Mouse (Mus musculus): ENCODE data around the gene Atp6v0b.

DNA sequence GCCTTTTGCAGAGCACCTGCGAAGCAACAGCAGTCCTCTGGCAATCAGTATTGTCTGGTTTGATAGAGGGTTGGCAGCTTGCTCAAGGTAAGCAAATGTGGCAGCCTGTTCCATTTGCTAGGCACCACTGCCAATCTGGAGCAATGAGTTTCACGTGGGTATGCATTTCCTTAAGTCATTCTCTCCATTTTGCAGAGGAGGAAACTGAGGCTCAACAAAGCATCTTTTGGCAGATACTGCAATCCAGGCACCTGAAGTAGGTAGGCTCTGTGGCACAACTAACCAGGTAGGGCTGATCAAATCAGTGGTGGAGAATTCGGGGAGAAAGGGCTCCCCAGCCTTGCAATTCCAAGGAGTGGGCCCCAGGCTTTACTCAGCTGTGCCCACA lies 52.7 kb downstream of the Atp6v0b start, which contains the start of gene Slc6a9:
- TF ChIP-seq CTCF (IDR thresholded peaks at IDR 0.05; ENCODE audit: borderline replicate concordance, insufficient read depth, low read length): no peak
- TF ChIP-seq POLR2A (IDR thresholded peaks at IDR 0.05; ENCODE audit: low read depth, low read length): no peak

Measured in embryonic fibroblast, embryonic 13.5 days (primary cell).